Mouse (Mus musculus) cerebellum, adult 2 months (tissue): ENCODE measurements around the gene Ndufaf2.

Experiments
- CTCF ChIP-seq: fragments of 200-500 bp; IDR thresholded peaks from 2 replicates; pipeline ENCODE4 v1.5.1; 2011; ENCODE audit warnings: low read depth, mild to moderate bottlenecking, control low read depth, low read length, moderate library complexity, borderline replicate concordance; ENCODE audit not compliant: insufficient read depth
- POLR2A ChIP-seq: fragments of 200-500 bp; IDR thresholded peaks from 2 replicates; pipeline ENCODE4 v1.6.1; 2011; ENCODE audit warnings: low read length, control low read depth, borderline replicate concordance; ENCODE audit not compliant: insufficient read depth

DNA sequence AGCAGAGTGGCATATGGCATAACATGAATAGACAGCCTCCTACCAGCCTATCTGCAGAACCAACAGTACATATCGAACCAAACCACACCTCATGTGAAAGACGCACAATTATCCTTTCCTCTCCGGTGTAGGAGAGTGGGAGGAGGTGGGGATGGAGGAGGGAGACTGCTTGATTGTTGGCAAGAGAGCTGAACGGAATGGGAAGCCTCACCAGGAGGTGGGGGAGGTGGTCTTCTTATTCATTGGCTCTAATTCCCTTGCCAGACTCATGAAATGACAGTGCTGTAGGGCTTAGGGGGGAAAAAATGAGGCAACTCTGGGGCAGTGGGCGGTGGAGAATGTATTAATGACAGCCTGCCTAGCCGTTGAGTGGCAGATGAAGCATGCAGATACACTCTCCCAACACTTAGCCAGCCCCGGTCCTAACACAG lies 188.4 kb downstream of the Ndufaf2 start:
- TF ChIP-seq POLR2A (no peak), CTCF (no peak)
